Mouse (Mus musculus) c-Kit-positive CD71-negative TER-119-negative erythroid progenitor cells, embryonic 14.5 days (primary cell): ENCODE measurements at regions not wholly inside any gene's neighbourhood (a gene's known extent, or its start where the extent isn't known, plus 50 kb on each side); places are given as distances from the start of the nearest gene placed in this dataset.

ENCODE experiments used
- DNase-seq: peaks from one replicate; pipeline ENCODE4 v3.0.0-alpha.2; 2013; ENCODE audit warnings: low read depth

DNA sequence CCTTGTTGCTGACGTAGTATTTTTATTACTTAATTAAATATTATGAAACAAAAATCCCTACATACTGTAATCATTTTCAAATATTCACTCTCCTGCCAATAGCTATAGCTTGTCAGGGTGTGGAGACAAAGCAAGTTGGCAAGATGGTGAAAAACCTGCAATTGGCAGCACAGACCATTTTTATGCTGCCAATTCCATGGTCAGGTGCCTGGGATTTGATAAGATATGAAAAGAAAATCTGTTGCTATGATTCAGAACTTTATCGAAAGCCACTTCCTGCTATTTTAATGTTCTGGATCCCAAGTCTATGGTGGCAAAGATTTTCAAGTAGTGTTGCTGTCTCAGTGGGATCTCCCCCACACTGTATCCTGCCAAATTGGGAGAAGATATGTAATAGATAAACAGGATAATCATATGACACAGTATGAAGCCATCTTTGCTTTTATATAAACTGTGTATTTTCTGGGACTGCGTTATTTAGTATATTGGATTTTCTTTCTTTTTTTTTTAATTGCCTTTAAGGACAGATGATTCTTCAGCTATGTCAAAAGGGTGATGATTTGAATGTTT, 165.3 kb upstream of the Lrrc3b start:
- DNase-seq, result no peak

DNA sequence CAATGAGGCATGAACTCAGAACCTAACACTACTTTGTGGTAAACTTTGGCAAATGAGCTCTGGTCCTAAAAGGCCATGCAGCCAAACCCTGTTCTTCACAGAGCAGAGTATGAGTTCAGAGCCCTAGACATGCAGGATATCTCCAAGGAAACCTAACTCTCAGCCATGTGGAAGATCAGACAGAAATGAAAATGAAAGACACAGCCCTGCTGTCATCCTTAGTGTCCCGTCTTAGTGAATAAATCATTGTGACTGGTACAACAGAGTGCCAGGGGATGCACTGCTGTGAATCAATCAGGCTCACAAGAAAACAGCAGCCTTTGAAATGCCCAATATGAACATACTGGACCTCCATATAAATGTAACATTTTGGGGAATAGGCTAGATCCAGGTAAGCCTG, 171.4 kb upstream of the Lrrc3b start:
- DNase-seq, result no peak

DNA sequence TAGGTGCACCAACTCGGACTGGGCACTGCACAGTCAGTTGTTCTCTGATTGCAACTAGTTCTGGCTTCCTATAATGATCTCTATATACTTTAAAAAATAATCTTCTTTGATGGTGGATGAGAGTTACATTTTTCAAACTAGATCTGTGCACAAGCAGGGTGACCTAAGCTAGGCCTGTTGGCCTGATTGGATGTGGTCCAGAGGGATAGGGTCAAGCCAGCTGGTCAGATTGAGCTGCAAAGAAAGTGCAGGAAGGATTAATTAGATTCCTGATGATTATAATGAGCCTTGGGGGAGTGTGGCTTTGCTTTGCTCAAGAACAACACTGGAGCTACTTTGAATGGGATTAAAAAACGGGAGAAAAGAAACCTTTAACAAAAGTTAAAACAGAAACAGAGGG, 195.8 kb upstream of the Lrrc3b start:
- no peak for DNase-seq

- DNase-seq, result no peak
Observed at GRCm38 (mm10) chr14:15637681-15638080, 198.9 kb upstream of the Lrrc3b start.

- DNase-seq, result no peak
Observed at GRCm38 (mm10) chr14:15638869-15639268, 200.1 kb upstream of the Lrrc3b start.

DNA sequence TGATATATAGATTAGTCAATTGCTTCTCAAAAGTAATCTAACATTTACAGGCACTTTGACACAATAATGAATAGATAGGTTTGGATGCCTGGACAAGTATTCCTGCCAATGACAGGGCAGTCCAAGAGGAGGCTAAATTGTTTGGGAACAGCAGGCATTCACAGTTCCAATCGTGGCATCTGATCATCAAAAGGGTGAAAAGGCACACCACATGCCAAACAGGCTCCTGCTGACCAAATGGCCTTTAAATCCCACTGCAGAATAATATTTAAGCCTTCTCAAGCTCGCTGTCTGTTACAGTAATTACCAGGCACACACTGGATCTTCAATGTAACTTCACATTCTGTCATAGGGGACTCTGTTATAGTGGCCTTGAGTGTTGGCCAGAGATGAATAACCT, 222.1 kb upstream of the Lrrc3b start:
- no peak for DNase-seq

- DNase-seq, result no peak
Observed at GRCm38 (mm10) chr14:15672292-15672691, 233.5 kb upstream of the Lrrc3b start.

GRCm38 (mm10) chr14:15677218-15677617, 238.4 kb upstream of the Lrrc3b start:
- DNase-seq, result no peak

- no peak for DNase-seq
Observed at GRCm38 (mm10) chr14:15679456-15679855, 240.7 kb upstream of the Lrrc3b start.

DNA sequence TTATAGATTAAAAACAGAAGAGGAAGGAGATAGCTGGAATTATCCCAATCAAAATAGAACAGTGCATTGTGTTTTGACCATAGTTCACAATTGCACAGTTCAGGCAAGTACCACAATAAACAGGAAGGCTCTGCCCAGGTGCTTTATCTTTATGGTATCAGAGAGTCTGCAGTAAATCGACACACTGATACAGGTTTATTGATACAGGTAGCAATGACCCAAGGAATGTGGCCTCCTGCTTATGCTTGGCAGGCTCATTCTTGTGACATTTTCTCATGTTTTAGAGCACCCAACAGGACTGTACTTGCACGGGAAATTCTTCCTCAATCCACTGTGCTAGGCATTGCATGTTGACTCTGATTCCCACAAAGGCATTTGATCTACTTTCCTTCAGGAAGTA, 259.2 kb upstream of the Lrrc3b start:
- no peak for DNase-seq

GRCm38 (mm10) chr14:15698607-15699006, 259.8 kb upstream of the Lrrc3b start:
- DNase-seq, result no peak

DNA sequence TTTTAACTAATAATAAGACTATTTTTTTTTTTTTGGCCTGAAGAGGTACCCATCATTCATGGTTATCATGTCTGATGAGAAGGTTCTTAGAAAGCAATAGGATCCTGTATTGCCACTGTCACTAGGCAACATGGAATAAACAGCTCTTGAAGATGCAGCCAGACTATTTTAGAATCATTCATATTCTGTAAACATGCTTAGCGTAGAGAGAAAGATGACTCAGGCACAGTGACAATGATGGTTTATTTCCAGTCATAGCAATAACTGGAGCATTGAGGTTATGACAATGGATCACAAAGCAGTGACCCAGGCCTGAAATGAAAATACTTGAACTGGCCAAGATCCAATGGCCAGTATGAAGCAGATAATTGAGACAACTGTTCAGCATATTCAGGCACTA, 283.3 kb upstream of the Lrrc3b start:
- DNase-seq, result no peak

DNA sequence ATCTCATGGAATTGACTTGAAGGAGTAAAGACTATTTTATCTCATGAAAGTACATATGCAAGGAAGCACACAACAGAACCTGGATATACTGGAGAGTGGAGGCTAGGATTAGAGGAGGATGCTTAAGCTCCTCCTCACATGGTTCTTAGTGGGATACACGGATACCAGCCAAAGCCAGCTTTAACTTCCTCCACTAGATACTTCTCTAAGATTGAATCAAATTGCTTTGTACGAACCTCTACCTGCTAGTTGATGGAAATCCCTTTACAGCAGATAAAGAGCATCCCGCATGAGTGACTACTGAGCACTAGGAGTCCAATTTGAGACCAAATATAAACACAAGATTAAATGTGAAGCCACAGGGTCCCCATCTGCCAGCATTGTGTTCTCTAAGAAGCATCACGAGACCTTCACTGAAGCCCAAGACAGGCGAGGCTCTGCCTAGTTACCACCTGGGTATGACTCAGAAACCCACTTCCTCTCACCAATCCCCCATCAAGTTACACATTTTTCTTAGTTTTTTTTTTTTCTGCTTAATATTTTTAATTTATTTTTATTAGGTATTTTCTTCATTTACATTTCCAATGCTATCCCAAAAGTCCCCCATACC, 307.9 kb upstream of the Lrrc3b start:
- no peak for DNase-seq

- no peak for DNase-seq
Observed at GRCm38 (mm10) chr14:15769846-15770448, 331.2 kb upstream of the Lrrc3b start.

DNA sequence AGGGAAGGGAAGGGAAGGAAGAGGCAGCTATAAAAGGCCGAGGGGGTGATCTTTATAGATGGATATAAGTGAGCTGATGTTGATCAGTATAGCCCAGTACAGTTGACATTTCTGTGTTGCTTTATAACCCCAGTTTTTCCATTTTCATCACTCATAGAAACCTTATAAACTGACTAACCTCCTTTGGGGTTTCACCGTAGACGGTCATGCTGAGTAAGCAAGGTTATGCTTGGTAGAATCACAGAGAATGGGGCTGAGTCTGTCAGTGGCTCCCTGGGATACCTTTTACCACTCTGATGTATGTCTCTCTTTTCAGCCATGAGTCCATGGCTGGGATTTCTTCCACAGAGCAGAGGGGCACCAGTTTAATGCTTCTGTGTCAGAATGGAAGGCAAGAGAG, 345.9 kb upstream of the Lrrc3b start:
- no peak for DNase-seq

DNA sequence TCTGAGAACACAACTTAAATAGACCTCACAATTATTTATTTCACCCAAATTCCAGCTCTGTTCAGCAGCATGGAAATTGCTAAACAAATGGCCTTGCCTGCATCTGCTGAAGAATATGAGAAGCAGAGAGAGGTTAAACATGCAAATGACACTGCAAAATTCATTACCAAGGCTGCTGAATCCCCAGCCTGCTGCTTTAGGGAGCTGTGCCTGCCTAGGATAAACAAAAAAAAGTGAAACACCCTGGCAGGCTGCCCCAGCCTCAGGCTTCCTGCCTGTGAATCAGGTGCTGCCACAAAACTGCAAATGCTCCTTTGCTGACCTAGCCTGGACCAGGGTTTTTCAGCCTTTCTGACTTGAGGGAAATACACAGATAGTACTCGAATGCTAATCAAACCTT, 346.4 kb upstream of the Lrrc3b start:
- DNase-seq, result no peak

DNA sequence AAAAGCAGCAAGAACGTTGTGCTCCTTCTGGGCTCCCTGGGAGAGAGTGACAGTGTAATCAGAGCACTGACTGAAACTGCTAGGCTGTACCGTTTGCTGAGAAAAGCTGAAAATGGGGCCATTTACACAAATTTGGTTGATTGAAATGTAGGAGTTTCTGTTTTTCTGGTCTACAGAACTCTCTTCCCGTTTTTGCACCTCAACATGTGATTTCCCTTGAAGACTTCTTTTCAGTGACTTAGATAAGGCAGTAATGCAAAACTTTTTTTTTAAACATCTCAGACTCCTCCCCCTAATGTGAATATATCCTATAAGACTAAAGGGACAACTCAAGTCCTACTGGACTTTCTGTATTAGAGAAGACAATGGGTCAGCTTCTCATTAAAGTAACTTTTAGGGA, 356.9 kb upstream of the Lrrc3b start:
- DNase-seq, result no peak

- DNase-seq, result no peak
Observed at GRCm38 (mm10) chr14:15797019-15797418, 358.2 kb upstream of the Lrrc3b start.

- no peak for DNase-seq
Observed at GRCm38 (mm10) chr14:15801477-15802099, 362.8 kb upstream of the Lrrc3b start.

DNA sequence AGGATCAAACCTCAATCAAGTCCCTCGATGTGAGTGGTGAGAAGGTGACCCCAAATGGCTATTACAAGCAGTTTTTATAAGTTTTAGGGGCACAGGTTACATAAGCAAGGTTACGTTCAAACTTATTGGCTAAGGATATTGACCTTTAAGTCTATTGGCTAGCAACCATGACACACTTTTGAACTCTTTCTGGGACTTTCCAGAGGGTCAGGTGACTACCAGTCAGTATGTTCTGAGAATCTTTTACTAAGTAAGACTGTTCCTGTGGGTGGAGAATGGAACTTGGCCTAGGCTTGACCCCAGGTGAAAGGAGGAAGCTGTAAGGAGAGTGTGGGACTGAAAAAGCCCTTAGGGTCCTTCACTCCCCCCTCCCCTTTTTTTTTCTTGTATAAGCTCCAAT, 370.3 kb upstream of the Lrrc3b start:
- no peak for DNase-seq

DNA sequence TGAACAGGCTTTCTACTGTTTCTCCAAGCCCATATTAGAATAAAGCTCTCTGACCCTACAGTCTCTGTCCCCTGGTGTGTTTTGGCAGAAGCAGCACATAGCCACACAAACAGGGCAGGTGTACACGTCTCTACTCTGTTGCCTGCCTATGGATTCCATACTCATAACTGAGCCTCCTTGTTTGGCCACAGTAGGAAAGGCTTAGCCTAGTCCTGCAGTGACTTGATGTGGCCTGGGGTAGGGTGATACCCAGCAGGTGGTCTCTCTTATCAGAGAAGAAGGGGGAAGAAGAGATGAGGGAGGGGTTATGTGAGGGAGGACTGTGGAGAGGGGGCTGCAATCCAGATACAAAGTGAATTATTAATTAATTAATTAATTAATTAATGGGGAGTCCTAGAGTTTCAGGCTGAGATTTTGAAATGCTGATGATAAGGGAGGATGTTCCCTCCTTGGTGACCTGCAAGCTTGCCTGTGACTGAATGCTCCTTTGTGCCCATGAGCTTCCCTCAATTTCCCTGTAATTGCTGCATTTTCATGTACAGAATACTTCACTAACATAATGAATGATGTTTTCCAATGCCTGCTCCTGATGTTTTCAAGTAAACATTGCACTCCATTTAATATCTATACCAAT, 402.7 kb upstream of the Lrrc3b start:
- DNase-seq, result no peak

DNA sequence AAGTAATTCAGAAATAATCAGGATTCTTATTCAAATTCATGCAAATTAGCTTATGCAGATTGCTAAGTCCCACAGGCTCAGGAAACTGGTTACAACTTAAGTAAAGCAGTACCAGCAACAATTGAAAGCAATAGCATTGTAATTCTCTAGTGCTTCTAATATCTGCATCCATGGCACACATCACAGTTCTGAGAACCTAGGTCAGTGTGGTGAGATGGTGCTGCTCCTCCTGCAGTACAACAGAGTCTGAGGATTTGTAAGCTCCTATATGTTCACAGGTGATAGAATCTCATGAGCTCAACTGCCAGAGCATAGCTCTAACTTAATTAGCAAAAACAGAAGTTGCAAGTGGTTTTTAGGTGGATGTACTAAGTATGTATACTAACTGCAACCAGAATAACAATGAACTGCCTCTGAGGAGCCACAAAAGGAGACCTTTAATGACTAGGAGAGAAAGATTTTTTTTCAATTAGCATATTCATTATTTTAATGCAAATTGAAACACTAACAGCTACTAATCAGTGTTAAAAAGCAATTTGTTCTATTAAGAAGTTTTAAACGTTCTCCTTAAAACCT, 403.3 kb upstream of the Lrrc3b start:
- DNase-seq, result no peak

- DNase-seq, result no peak
Observed at GRCm38 (mm10) chr14:15868520-15868919, 380.6 kb upstream of the Ngly1 start.
